Mouse (Mus musculus) forebrain, embryonic 11.5 days (tissue): Measurements from ENCODE around the gene Ppp3cb. TPM values are rescaled to one million over a fixed set of nuclear protein-coding genes. Genes with fewer than 3 reads are reported as not detected.
A peak's percentile ranks its signal among the peaks of the same experiment; 100 is the strongest.

ENCODE experiments used
- ATAC-seq: fragments of 200-750 bp; cut with Nextera tagmentation; replicated peaks from 2 replicates; pipeline ENCODE4 v1.8.0; 2017; ENCODE audit warnings: moderate TSS enrichment; ENCODE audit not compliant: low FRiP score
- DNase-seq: peaks from one replicate; pipeline ENCODE4 v3.0.0-alpha.2; 2017; ENCODE audit warnings: low spot score
- H3K27ac ChIP-seq: fragments of 300-500 bp; sonication (generic); 2 replicates; pipeline ENCODE4 v1.5.1; 2014; ENCODE audit warnings: low read depth, low read length
- H3K27me3 ChIP-seq: fragments of 300-500 bp; sonication (generic); 2 replicates; pipeline ENCODE4 v1.6.1; 2014; ENCODE audit warnings: mild to moderate bottlenecking, low read length, mixed read lengths; ENCODE audit not compliant: control insufficient read depth, insufficient read depth
- H3K36me3 ChIP-seq: fragments of 300-500 bp; sonication (generic); 2 replicates; pipeline ENCODE4 v1.6.1; 2014; ENCODE audit warnings: mild to moderate bottlenecking, low read length, moderate library complexity, mixed read lengths; ENCODE audit not compliant: control insufficient read depth, insufficient read depth
- H3K4me1 ChIP-seq: fragments of 300-500 bp; sonication (generic); replicated peaks from 2 replicates; pipeline ENCODE4 v1.6.1; 2014; ENCODE audit warnings: low read length, mixed read lengths; ENCODE audit not compliant: control insufficient read depth, insufficient read depth
- H3K4me2 ChIP-seq: fragments of 300-500 bp; sonication (generic); 2 replicates; pipeline ENCODE4 v1.6.1; 2014; ENCODE audit warnings: low read depth, mild to moderate bottlenecking, low read length, moderate library complexity, mixed read lengths; ENCODE audit not compliant: severe bottlenecking
- H3K4me3 ChIP-seq: fragments of 300-500 bp; sonication (generic); 2 replicates; pipeline ENCODE4 v1.5.1; 2014; ENCODE audit warnings: low read depth, low read length
- H3K9ac ChIP-seq: fragments of 300-500 bp; sonication (generic); 2 replicates; pipeline ENCODE4 v1.6.1; 2014; ENCODE audit warnings: low read length
- H3K9me3 ChIP-seq: fragments of 300-500 bp; sonication (generic); 2 replicates; pipeline ENCODE4 v1.6.1; 2016; ENCODE audit warnings: low read length, mixed read lengths; ENCODE audit not compliant: control insufficient read depth
- WGBS: fragments of 180-500 bp; shearing (Covaris S2); extraction: QIAGEN DNeasy Blood & Tissue Kit; methylation state at CpG from one replicate; pipeline ENCODE4 v1.1.7; 2014; 5-methylcytosine and 5-hydroxymethylcytosine counted together
- polyA plus RNA-seq: library from polyadenylated mRNA; unstranded; fragments of >200 nt; fragmentation: Nextera tagmentation; extraction: Ambion mirVana; gene quantifications from 2 replicates; pipeline ENCODE4 v1.2.1, GENCODE M21; 2014

Gene Ppp3cb
- polyA plus RNA-seq, 1 experiment from 2014 or later, result 69.1 TPM

DNA sequence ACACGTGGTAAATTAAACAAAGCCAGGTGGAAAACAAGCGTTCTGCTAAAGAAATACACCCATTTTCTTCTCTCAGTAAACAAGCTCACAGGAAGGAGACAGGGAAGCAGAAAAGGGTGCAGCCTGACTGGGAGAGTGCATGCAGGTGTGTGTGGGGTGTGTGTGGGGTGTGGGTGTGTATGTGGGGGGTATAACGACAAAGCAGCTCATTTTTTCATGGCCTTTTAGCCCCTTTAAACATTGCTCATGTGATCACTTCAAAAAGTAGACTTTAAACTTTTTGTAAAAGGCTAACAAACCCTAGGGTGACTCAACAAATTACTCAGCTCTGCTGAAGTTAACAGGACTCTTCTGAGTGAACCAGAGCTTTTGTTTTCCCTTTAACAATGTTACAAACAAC lies 68.0 kb downstream of the Ppp3cb start:
- Histone ChIP-seq H3K4me2 (no peak overlapping the region), H3K9me3 (no peaks in the 10 kb centered on the region), H3K4me1 (0 out of 2 replicates have a peak, but pooled peaks cover 2% of the 10 kb centered on the region), H3K4me3 (no peak overlapping the region), H3K27ac (no peak overlapping the region), H3K27me3 (no peaks in the 10 kb centered on the region; the same call in 1 of the 2 replicates), H3K36me3 (no peaks in the 10 kb centered on the region), H3K9ac (no peak overlapping the region)
- 58% methylated on average over 3 of the region's 3 CpGs for WGBS
- ATAC-seq (no peak), DNase-seq (no peak)

DNA sequence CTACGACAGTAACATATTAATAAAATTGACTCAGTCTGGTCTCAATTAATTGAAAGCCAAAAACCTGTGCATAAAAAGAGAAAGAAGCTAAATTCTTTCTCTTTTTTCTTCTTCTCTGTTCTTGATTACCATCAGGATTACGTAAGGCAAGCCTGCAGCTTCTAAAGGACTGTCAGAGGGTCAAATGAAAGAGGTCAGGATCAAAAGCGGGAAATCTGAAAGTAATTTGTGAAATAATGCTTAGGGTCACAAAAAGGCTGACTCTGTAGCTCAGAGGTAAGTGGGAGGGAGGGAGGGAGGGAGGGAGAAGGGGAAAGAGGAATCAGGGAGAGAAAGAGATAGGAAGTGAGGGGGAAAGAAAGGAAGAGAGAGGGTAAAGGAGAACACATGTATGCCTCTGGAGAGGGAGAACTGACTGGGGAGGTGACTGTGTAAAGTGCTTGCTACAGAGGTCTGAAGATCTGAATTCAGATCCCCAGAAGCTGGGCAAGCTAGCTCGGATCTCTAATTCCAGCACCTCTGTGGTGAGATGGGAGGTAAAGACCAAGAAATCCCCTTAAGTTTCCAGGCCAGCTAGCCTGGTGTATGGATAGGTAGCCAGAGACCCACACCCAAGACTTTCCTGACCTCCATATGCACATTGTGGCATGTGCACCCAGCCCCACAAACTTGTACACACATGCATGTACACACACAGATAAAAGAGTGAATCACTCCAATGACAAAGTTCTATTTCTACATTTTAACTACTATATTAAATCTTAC lies 68.9 kb downstream of the Ppp3cb start:
- no peak overlapping the region for H3K9ac ChIP-seq
- H3K4me1 ChIP-seq, result 0 out of 2 replicates have a peak, but pooled peaks cover 2% of the 10 kb centered on the region
- DNase-seq, result no peak
- H3K4me3 ChIP-seq, result no peak overlapping the region
- no peak overlapping the region for H3K27ac ChIP-seq
- H3K9me3 ChIP-seq, result no peaks in the 10 kb centered on the region
- no peaks in the 10 kb centered on the region; the same call in 1 of the 2 replicates for H3K27me3 ChIP-seq
- no peak overlapping the region for H3K4me2 ChIP-seq
- no peaks in the 10 kb centered on the region for H3K36me3 ChIP-seq
- no peak for ATAC-seq
- WGBS, result 40% methylated on average over 4 of the region's 4 CpGs

DNA sequence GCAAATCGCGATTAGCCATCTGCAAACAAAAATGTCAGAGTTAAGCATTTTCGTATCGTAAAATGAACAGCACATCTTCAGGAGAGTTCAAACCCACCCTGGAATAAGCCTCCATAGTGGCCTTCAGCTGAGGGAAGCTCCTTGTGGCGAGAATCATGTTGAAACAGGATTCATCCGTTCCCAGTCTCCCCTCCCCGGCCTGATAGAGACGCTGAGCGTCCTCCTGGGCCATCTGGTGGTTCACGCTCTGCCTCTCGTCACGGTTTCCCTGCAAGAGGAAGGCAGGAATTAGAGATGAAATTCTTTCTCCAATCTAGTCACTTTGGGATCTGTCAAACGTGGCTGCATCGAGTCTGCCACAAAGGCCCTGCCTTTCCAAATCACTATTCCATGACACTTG lies 86.2 kb downstream of the Ppp3cb start:
- no peaks in the 10 kb centered on the region for H3K4me1 ChIP-seq
- H3K27ac ChIP-seq, result no peak overlapping the region
- ATAC-seq (no peak), DNase-seq (no peak)
- H3K4me3 ChIP-seq, result no peak overlapping the region
- no peaks in the 10 kb centered on the region for H3K9me3 ChIP-seq
- no peaks in the 10 kb centered on the region for H3K27me3 ChIP-seq
- 83% methylated on average over 14 of the region's 14 CpGs for whole genome bisulfite sequencing
- no peak overlapping the region for H3K4me2 ChIP-seq
- no peak overlapping the region for H3K9ac ChIP-seq
- no peaks in the 10 kb centered on the region for H3K36me3 ChIP-seq

DNA sequence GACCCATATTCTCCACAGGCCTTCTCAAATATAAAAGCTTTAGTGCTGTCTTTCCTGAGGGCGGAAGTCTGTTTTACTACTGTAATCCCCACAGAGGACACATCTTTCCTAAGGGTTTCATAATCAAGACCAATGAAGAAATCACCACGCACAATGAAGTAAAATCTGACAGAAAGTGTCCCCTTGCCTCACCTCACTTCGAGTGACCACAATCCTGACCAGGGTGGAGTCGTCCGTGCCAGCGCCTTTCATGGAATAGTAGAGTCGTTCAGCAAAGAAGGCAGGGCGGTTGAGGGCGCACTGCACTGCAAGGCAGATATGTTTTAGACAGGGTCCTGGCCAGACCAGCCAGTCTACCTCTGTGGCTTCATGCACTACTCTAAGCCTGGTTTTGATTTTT lies 88.0 kb downstream of the Ppp3cb start:
- H3K27ac ChIP-seq, result no peak overlapping the region
- 92% methylated on average over 9 of the region's 9 CpGs for WGBS
- H3K36me3 ChIP-seq, result no peaks in the 10 kb centered on the region
- H3K27me3 ChIP-seq, result no peaks in the 10 kb centered on the region
- no peak overlapping the region for H3K4me3 ChIP-seq
- no peak for ATAC-seq
- no peak for DNase-seq
- H3K4me1 ChIP-seq, result no peaks in the 10 kb centered on the region
- no peaks in the 10 kb centered on the region for H3K9me3 ChIP-seq
- H3K4me2 ChIP-seq, result no peak overlapping the region
- no peak overlapping the region for H3K9ac ChIP-seq

DNA sequence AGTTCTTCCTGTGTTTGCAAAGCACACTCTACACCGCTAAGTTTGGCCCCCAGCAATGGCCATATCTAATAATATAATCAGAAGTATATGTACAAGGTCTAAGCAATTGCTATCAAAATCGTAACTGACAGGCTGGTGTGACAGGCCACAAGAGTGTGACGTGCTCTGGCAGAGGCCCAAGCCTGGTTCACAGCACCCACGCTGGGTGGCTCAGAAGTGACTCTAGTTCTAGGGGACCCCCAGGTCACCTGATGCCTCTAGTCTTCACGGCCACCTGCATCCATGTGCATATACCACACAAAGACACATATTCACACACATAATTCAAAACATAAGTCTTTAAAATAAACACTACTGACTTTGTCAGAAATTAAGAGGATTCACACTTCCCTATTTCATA lies 93.4 kb downstream of the Ppp3cb start:
- DNase-seq (no peak), ATAC-seq (no peak)
- H3K9me3 ChIP-seq, result no peaks in the 10 kb centered on the region
- no peak overlapping the region for H3K27ac ChIP-seq
- no peak overlapping the region for H3K4me3 ChIP-seq
- WGBS, result 93% methylated on average over 5 of the region's 5 CpGs
- no peak overlapping the region for H3K9ac ChIP-seq
- no peaks in the 10 kb centered on the region for H3K27me3 ChIP-seq
- no peaks in the 10 kb centered on the region for H3K4me1 ChIP-seq
- H3K4me2 ChIP-seq, result no peak overlapping the region
- H3K36me3 ChIP-seq, result no peaks in the 10 kb centered on the region

DNA sequence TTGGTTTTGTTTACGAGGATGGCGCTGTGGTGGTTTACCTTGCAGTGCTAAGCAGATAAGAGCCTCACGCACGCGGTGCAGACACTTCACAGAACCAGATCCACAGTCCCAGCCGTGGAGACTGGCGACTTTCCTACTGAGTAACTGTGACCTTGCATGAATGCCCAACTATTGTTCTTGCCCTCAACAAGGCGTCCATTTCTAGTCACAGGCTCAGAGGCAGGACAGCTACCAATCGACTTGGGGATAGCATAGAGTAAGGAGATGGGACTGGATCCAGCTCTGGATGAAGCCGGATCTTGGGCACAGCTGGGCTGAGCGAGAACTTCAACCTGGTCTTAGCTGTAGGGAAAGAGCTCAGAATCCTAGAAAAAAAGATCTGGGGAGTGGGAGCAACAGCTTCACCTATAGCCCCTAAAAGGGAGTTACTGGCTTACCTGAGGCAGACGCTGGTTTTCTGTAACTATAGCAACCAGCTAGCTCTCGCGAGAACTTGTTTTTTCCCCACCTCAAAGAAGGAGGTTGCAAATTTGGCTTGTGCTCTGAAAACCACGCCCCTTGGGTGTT lies 94.5 kb downstream of the Ppp3cb start, which contains the start of gene Cfap70:
Gene Cfap70 (minus strand): TSS at position 462 of the 567 bp plus-strand sequence.
- H3K4me2 ChIP-seq, result peak within 1 kb of the TSS; percentile 59
- DNase-seq, result peak; percentile 71
- no peak within 1 kb of the TSS for H3K27ac ChIP-seq
- H3K4me1 ChIP-seq, result no peaks in the 10 kb centered on the region
- 4% methylated on average over 15 of the region's 15 CpGs for WGBS
- H3K36me3 ChIP-seq, result no peaks in the 10 kb centered on the region
- ATAC-seq, result peak; percentile 56
- peak within 1 kb of the TSS; percentile 39 for H3K9ac ChIP-seq
- peak within 1 kb of the TSS; percentile 31 for H3K4me3 ChIP-seq
- no peaks in the 10 kb centered on the region for H3K27me3 ChIP-seq
- H3K9me3 ChIP-seq, result no peaks in the 10 kb centered on the region

DNA sequence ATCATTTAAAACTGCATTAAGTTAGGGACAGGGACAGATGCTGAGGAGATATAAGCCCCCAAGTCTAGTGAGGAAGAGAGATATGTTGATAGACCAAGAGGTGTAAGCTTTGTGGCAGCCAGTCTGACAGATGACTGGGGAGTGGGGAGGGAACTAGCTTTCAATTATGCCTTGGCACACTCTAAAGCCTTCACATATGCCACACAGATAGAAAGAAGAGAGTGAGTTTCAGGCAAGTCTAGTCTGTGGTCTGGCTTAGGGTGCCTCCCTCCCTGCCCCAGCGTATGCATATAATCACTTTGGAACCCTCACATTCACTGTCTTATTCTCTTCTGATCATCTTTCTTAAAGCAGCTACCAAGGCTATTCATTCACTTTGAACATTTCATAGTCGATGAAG lies 95.1 kb downstream of the Ppp3cb start:
- Histone ChIP-seq H3K4me1 (no peaks in the 10 kb centered on the region), H3K36me3 (no peaks in the 10 kb centered on the region), H3K9me3 (no peaks in the 10 kb centered on the region), H3K9ac (peak overlapping the region; percentile 39; the same call in 1 of the 2 replicates), H3K27me3 (no peaks in the 10 kb centered on the region), H3K4me2 (peak overlapping the region; percentile 59), H3K4me3 (peak overlapping the region; percentile 31; the same call in 1 of the 2 replicates), H3K27ac (no peak overlapping the region)
- WGBS, result 17% methylated on average over 2 of the region's 2 CpGs
- ATAC-seq (no peak), DNase-seq (no peak)
